Mouse (Mus musculus): ENCODE results near the gene Cdc37. TPM values are rescaled to one million over a fixed set of nuclear protein-coding genes. Genes with fewer than 3 reads are reported as not detected.

Gene Cdc37
- polyA plus RNA-seq, 1 experiment = 164 TPM

GRCm38 (mm10) chr9:21169157-21169556, 19.4 kb upstream of the Cdc37 start:
- TF ChIP-seq EP300 (IDR thresholded peaks at IDR 0.05; ENCODE audit: insufficient read depth, low read depth, low read length) = no peak
- TF ChIP-seq POLR2A (IDR thresholded peaks at IDR 0.05; ENCODE audit: insufficient read depth, low read length) = no peak
- no peak for TF ChIP-seq CTCF (IDR thresholded peaks at IDR 0.05; ENCODE audit: low read depth, low read length)
- Histone ChIP-seq H3K4me3 (ENCODE audit: low read depth, low read length) (no peak overlapping the region), H3K9me3 (replicated peaks; ENCODE audit: control insufficient read depth, insufficient read depth, low read length, poor library complexity, severe bottlenecking) (no peaks in the 10 kb centered on the region), H3K27ac (ENCODE audit: insufficient read depth, low read length) (no peak overlapping the region), H3K36me3 (ENCODE audit: control insufficient read depth, insufficient read depth, low read length, poor library complexity, severe bottlenecking) (no peaks in the 10 kb centered on the region), H3K27me3 (ENCODE audit: control insufficient read depth, insufficient read depth, low read length, poor library complexity, severe bottlenecking) (peaks cover 5% of the 10 kb centered on the region), H3K9ac (ENCODE audit: low read depth, poor library complexity, severe bottlenecking) (no peak overlapping the region), H3K4me1 (ENCODE audit: control insufficient read depth, insufficient read depth, low read length) (no peaks in the 10 kb centered on the region)

GRCm38 (mm10) chr9:21168161-21169123, 18.7 kb upstream of the Cdc37 start:
- no peaks in the 10 kb centered on the region for H3K9me3 ChIP-seq (replicated peaks; ENCODE audit: control insufficient read depth, insufficient read depth, low read length, poor library complexity, severe bottlenecking)
- peaks cover 5% of the 10 kb centered on the region for H3K27me3 ChIP-seq (ENCODE audit: control insufficient read depth, insufficient read depth, low read length, poor library complexity, severe bottlenecking)
- no peak overlapping the region for H3K4me3 ChIP-seq (ENCODE audit: low read depth, low read length)
- H3K9ac ChIP-seq (ENCODE audit: low read depth, poor library complexity, severe bottlenecking) = no peak overlapping the region
- no peaks in the 10 kb centered on the region for H3K4me1 ChIP-seq (ENCODE audit: control insufficient read depth, insufficient read depth, low read length)
- TF ChIP-seq CTCF (IDR thresholded peaks at IDR 0.05; ENCODE audit: low read depth, low read length) (peak; percentile 92), EP300 (IDR thresholded peaks at IDR 0.05; ENCODE audit: insufficient read depth, low read depth, low read length) (no peak)
- H3K36me3 ChIP-seq (ENCODE audit: control insufficient read depth, insufficient read depth, low read length, poor library complexity, severe bottlenecking) = no peaks in the 10 kb centered on the region
- no peak overlapping the region for H3K27ac ChIP-seq (ENCODE audit: insufficient read depth, low read length)

DNA sequence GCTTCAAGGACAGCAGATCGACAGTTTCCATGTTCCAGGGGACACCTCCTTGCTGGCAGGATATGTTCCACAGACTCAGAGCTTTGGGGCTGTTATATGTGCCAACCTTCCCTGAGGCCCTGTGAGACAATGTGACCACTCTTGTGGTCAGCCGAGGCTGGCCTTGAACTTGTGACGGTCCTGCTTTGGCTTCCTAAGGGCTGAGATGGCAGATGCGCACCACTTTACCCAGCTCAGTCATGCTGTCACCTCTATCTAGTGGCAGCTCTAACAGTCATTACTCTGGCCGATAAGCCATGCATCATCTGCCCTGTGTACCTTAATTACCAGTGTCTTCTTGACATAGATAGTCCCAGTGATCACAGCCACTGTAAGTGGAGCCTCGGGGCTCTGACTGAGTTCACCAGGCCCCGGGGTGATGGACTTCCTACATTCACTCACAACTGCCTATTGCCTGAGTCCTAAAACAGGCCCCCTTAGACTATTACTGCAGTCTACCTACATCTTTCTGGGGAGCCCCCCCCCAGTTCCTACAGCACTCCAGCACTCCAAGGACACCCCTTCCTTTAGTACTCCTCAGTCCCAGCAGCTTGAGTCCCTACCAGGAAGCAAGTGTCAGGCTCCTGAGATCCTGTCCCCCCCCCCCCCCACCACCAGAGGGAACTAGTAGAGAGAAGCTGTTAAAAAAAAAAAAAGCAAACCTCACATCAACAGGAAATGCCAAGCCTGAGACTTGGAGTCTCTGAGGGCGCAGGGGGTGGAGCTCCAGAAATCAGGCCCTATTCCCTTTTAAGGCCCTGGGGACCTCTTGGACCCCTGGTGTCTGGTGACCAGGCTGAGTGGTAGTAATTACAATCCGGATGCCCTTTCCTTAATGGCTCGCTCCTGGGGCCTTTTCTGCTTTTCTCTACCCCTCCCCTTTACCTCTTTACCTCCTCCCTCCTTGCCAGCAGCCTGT, 17.6 kb upstream of the Cdc37 start:
- Histone ChIP-seq H3K36me3 (ENCODE audit: control insufficient read depth, insufficient read depth, low read length, poor library complexity, severe bottlenecking) (no peaks in the 10 kb centered on the region), H3K9me3 (replicated peaks; ENCODE audit: control insufficient read depth, insufficient read depth, low read length, poor library complexity, severe bottlenecking) (no peaks in the 10 kb centered on the region), H3K27me3 (ENCODE audit: control insufficient read depth, insufficient read depth, low read length, poor library complexity, severe bottlenecking) (peaks cover 5% of the 10 kb centered on the region), H3K4me1 (ENCODE audit: control insufficient read depth, insufficient read depth, low read length) (no peaks in the 10 kb centered on the region), H3K4me3 (ENCODE audit: low read depth, low read length) (no peak overlapping the region), H3K9ac (ENCODE audit: low read depth, poor library complexity, severe bottlenecking) (no peak overlapping the region), H3K27ac (ENCODE audit: insufficient read depth, low read length) (no peak overlapping the region)
- TF ChIP-seq POLR2A (IDR thresholded peaks at IDR 0.05; ENCODE audit: insufficient read depth, low read length) (no peak), EP300 (IDR thresholded peaks at IDR 0.05; ENCODE audit: insufficient read depth, low read depth, low read length) (no peak), CTCF (IDR thresholded peaks at IDR 0.05; ENCODE audit: low read depth, low read length) (no peak)

- H3K27me3 ChIP-seq (ENCODE audit: control insufficient read depth, insufficient read depth, low read length, poor library complexity, severe bottlenecking) = peaks cover 5% of the 10 kb centered on the region
- H3K9me3 ChIP-seq (replicated peaks; ENCODE audit: control insufficient read depth, insufficient read depth, low read length, poor library complexity, severe bottlenecking) = no peaks in the 10 kb centered on the region
- H3K4me3 ChIP-seq (ENCODE audit: low read depth, low read length) = peak overlapping the region; percentile 27
- H3K9ac ChIP-seq (ENCODE audit: low read depth, poor library complexity, severe bottlenecking) = no peak overlapping the region
- no peak overlapping the region for H3K27ac ChIP-seq (ENCODE audit: insufficient read depth, low read length)
- no peaks in the 10 kb centered on the region for H3K4me1 ChIP-seq (ENCODE audit: control insufficient read depth, insufficient read depth, low read length)
- no peak for TF ChIP-seq CTCF (IDR thresholded peaks at IDR 0.05; ENCODE audit: low read depth, low read length)
- TF ChIP-seq POLR2A (IDR thresholded peaks at IDR 0.05; ENCODE audit: insufficient read depth, low read length) = no peak
- TF ChIP-seq EP300 (IDR thresholded peaks at IDR 0.05; ENCODE audit: insufficient read depth, low read depth, low read length) = no peak
- no peaks in the 10 kb centered on the region for H3K36me3 ChIP-seq (ENCODE audit: control insufficient read depth, insufficient read depth, low read length, poor library complexity, severe bottlenecking)
Measured at GRCm38 (mm10) chr9:21166516-21166915, 16.7 kb upstream of the Cdc37 start.

DNA sequence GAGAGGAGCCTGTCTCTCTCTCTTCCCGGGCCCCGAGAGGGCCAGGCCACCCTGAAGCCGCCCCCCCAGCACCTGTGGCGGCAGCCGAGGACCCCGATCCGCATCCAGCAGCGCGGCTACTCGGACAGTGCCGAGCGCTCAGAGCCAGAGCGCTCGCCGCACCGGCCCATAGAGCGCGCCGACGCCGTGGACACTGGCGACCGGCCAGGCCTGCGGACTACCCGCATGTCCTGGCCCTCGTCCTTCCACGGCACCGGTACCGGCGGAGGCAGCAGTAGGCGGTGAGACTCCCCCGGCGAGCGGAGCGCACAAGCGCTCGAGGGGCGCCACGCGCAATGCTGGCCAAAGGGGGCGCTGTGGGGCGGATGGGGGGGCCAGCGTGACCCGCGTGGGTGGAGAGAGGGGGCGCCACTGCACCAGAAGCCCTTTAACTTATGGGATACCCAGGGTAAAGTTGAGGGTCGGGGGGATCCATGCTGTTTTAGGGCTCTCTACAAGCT, 16.2 kb upstream of the Cdc37 start:
- TF ChIP-seq EP300 (IDR thresholded peaks at IDR 0.05; ENCODE audit: insufficient read depth, low read depth, low read length) (no peak), CTCF (IDR thresholded peaks at IDR 0.05; ENCODE audit: low read depth, low read length) (peak; percentile 54)
- Histone ChIP-seq H3K27ac (ENCODE audit: insufficient read depth, low read length) (no peak overlapping the region), H3K4me1 (ENCODE audit: control insufficient read depth, insufficient read depth, low read length) (no peaks in the 10 kb centered on the region), H3K4me3 (ENCODE audit: low read depth, low read length) (peak overlapping the region; percentile 70), H3K27me3 (ENCODE audit: control insufficient read depth, insufficient read depth, low read length, poor library complexity, severe bottlenecking) (peaks cover 5% of the 10 kb centered on the region), H3K36me3 (ENCODE audit: control insufficient read depth, insufficient read depth, low read length, poor library complexity, severe bottlenecking) (no peaks in the 10 kb centered on the region), H3K9ac (ENCODE audit: low read depth, poor library complexity, severe bottlenecking) (peak overlapping the region; percentile 85), H3K9me3 (replicated peaks; ENCODE audit: control insufficient read depth, insufficient read depth, low read length, poor library complexity, severe bottlenecking) (no peaks in the 10 kb centered on the region)

Data from ES-Bruce4 (cell line).